Mouse (Mus musculus) frontal cortex, adult (tissue): Measurements from ENCODE around the gene Ctss.

Experiments
- ATAC-seq: cut with Nextera tagmentation; 2 replicates; pipeline ENCODE4 v1.9.2; 2017; ENCODE audit warnings: mild to moderate bottlenecking, moderate library complexity, mixed read lengths; ENCODE audit not compliant: low TSS enrichment

Gene Ctss

DNA sequence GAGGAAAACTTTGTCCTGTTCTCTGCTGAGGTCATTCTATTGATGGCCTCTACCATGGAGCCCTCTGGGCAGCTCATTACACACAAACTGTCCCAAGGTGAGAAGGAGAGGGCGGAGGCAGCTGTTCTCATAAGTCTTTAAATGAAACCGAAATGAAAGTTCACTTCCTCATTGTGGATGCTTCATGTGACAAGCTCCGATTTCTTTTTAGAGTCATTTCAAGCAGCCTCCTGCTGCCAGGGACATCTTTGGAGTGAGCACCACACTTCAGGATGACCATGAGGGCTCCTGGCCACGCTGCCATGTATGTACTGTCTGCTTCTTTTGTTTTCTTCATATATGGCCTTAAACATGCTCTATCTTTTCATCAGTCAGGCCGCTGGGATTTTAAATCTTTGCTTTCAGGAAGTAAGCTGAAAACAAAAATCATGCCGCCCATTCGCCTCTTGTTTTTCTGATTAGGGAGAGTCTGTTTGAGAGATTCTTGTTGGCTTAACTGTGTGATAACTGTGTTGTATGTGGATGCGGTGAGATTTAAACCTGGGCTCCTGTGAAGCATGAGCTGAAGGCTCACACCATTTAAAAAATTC, at the start of gene Ctss:
Ctss (plus strand) TSS at position 165 of the 590 bp plus-strand sequence.
- no peak for ATAC-seq

DNA sequence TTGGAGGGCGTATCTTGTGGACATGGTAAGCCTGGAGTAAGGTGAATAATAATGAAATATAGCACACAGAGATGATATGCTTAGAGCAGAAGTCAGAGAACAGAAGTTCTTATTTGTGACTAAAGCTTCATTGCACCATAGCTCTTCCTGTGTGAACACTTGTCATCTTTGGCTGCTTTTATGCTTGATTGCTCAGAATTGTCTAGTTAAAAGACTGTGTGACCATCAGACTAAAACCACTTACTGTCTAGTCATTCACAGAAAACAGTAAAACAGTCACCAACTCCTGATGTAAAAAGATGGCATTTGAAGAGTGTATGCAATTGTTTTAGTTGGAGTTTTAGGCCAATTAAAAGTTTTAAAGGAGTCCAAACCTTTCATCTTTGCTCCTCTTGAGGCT, 47.6 kb upstream of the Ctss start:
- ATAC-seq, result no peak

DNA sequence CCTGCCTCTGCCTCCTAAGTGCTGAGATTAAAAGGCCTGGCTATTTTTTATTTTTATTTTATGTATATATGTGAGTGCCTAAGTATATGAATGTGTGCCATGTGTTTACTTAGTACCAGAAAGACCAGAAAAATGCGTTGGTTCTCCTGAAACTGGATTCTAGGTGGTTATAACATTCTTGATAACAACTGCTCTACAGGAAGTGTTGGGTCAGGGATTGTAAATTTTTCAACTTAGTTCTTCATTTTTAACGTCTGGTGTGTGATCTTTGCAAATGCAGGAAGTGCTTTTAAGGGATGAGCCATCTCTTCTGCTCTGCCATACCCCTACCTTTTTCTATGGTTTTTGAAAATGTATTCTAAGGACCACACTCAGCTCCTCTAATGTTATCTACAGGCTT, 40.2 kb upstream of the Ctss start:
- no peak for ATAC-seq

- no peak for ATAC-seq
These were observed 37.9 kb upstream of the Ctss start for GRCm38 (mm10) chr3:95488679-95489078.

DNA sequence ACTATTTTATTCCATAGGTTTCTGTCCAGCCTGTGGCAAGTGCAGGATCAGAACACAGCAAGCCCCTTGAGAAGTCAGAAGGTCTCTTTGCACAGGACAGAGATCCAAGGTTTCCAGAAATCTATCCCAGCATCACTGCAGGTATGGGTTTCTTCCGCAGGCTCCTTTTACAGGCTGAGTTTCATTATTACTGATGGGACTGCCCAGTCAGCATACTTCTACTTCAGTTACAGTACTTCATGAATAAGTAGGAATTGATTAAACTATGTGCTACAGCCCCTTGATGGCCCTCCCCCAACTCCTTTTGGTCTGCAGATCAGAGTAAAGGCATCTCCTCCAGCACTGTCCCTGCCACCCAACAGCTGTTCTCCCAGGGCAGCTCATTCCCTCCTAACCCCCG, 36.3 kb upstream of the Ctss start:
- no peak for ATAC-seq

GRCm38 (mm10) chr3:95494342-95494741, 32.2 kb upstream of the Ctss start:
- ATAC-seq, result peak; percentile 22; the same call in 1 of the 2 replicates

- ATAC-seq, result no peak
These were observed 28.4 kb upstream of the Ctss start for GRCm38 (mm10) chr3:95498229-95498628.

- peak; percentile 23; the same call in 1 of the 2 replicates for ATAC-seq
These were observed 27.6 kb upstream of the Ctss start, which contains the start of gene Ctsk for GRCm38 (mm10) chr3:95499024-95499423. TSS of gene Ctsk (plus strand) at chr3:95499256.

- peak; percentile 77 for ATAC-seq
These were observed 27.0 kb upstream of the Ctss start for GRCm38 (mm10) chr3:95499496-95500140.

DNA sequence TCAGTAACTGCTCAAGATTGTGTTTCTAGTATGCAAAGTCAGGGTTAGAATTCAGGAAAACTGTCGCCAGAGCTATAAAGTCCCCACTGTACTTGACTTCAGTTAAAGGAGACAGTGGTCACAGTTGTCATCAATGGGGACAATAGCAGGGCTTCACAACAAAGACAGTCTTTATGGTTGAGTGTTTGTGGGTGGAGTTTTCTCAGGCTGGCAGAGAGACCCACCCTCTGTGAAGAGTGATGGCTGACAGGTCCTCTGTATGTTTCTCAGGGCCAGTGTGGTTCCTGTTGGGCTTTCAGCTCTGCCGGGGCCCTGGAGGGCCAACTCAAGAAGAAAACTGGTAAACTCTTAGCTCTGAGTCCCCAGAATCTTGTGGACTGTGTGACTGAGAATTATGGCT, 24.3 kb upstream of the Ctss start:
- no peak for ATAC-seq

GRCm38 (mm10) chr3:95509348-95509747, 17.2 kb upstream of the Ctss start:
- no peak for ATAC-seq

DNA sequence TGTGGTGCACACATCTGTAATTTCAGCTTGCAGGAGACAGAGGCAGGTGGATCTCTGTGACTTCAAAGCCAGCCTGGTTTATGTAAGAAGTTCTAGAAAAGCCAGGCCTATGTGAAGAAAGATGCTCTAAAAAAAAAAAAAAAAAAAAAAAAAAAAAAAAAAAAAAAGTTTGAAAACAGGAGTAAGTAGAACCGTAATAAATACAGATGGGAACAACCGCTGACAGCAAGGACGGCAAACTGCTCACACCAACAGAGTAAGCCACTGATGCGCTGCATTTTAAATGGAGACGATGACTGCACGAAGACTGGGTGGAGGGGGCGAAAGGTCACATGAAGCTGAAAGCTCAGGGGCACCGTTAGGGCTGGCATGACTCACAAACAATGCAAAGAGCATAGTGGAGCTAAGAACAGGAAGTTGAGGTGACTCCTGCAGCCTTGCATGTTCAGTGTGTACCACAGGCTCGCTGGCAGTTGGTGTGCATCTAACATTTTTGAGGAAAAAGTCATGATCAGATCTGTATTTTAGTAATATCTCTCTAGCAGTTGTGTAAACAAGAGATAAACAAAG, 14.9 kb upstream of the Ctss start:
- no peak for ATAC-seq

GRCm38 (mm10) chr3:95516614-95517041, 10.0 kb upstream of the Ctss start:
- no peak for ATAC-seq

DNA sequence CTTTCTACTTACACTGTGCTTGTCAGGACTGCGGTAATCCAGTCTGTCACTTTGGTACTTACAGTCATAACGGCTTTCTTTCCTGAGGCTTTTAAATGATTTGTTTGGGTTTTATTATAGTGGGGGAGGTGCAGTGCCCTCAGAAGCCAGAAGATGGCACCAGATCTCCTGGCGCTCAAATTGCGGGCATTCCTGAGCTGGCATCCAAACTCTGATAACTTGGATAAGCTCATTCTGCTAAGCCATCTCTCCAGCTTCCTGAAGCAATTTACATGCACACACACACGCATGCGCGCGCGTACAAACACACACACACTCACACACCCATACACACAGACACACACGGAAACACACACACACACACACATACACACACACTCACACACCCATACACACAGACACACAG, 9.1 kb upstream of the Ctss start:
- peak; percentile 89 for ATAC-seq

DNA sequence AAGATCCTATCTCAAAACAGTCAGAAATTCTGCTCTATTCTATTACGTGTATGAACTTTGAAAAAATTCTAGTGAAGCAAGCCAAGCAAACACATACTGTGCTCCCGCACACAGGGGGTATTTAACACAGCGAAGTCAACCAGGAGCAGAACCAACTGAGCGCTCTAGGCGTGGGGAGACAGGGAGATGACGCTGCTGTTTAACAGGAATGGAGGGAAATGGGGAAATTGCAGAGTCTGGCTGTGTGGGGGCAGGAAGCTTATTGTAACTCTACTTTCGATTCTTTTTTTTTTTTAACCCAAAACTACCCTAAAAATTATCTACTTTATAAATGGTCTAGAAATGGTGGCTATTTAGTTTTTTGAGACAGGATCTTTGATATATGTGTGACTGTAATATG, 7.7 kb upstream of the Ctss start:
- no peak for ATAC-seq

GRCm38 (mm10) chr3:95519315-95519714, 7.3 kb upstream of the Ctss start:
- ATAC-seq, result no peak

DNA sequence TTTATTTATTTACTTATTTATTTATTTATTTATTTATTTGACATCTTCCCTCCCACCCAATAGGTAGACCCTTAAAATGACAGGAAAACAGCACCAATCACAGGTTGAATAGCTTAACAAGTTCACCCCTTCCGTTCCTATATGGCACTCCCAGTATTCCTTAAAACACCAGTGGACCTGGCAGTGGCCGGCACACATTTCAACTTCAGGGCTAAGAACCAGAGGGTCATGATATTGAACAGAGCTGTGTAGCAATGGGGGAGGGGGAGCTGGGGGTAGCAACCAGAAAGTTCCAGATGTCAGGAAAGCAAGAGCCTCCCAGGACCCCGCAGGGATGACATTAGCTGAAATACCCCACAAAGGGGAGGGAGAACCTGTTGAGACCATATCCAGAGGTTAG, 6.5 kb upstream of the Ctss start:
- ATAC-seq, result no peak

DNA sequence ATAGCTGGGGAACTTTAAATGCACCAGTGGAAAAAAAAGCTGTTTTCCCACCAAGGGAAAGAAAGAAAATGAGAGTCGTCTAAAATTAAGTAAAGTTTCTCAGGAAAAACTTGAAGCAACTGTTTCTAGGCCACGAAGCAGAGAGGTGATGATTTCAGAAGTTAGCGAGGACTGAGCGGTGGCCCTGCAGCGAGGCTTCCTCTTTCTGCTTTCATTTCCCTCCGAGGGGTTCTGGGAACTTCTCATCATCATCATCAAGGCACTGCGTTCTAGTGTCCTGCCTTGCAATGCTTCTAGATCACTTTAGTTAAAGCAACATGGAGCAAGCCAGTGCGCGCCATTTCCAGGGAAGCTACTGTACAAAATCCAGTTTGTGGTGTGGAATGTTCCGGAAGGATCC, 5.4 kb upstream of the Ctss start:
- no peak for ATAC-seq

DNA sequence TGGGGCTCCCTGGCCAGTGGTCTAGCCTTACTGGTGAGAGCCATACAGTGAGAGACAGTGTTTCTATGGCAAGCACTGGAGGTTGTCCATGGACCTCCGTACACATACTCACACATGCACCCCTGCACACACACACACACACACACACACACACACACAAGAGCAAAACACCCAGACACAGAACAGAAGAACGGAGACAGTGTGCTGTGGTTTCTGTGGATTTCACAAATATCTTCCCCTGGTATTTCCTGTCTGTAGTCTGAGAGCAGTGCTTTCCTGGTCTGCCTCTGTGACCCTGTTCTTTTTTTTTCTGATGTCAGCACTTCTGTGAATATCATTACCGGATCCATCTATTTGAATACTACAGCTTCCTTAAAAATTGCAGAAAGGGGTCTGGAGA, 2.9 kb upstream of the Ctss start:
- no peak for ATAC-seq

DNA sequence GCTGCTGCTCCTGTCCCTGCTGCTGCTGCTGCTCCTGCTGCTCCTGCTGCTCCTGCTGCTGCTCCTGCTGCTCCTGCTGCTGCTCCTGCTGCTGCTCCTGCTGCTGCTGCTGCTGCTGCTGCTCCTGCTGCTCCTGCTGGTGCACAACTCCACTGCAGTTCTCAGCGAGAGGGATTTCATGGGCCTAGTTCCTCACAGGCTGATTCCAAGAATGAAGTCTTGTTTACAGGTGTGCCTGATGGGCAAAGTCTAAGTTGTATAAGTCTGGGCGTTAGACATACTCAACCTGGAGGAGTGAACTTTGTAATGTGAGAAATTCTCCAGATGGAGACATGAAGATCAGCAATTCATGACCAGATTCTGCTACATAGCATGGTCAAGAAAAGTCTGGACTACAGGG, 1.9 kb upstream of the Ctss start:
- no peak for ATAC-seq

DNA sequence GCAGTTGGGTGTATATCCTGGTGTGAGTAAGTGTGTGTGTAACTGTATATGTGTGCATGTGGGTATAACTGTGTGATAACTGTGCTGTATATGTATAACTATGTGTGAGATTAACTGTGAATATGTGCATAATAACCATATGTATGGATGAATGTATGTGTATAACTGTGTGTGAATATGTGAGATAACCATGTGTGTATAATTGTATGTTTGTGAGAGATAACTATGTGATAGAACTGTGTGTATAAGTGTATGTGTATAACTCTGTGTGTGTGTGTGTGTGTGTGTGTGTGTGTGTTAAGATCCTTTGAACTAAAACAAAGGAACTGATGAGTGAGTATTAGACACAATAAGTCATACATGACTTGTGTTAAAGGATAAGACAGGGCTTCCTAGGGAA, 475 bp upstream of the Ctss start:
- ATAC-seq, result no peak

GRCm38 (mm10) chr3:95529814-95530213, 3.2 kb downstream of the Ctss start:
- no peak for ATAC-seq

DNA sequence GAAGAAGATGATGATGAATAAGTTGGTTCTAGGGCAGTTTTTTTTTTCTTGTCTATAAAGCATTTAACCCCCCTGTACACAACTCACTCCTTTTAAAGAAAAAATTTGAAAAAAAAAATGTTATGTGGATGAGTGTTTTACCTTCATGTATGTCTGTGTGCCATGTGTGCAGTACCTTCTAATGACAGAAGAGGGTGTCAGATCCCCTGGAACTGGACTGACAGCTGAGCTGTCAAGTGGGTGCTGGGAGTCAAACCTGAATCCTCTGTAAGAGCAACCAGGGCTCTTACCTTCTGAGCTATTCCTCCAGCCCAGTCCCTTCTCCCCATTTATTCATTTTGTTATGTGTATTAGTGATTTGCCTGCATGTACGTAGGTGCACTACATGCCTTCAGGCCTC, 4.4 kb downstream of the Ctss start:
- ATAC-seq, result no peak

- ATAC-seq, result no peak
These were observed 6.8 kb downstream of the Ctss start for GRCm38 (mm10) chr3:95533364-95533763.
